Mouse (Mus musculus) intestine, embryonic 14.5 days (tissue): ENCODE measurements around the gene Utf1. TPM values are rescaled to one million over a fixed set of nuclear protein-coding genes. Genes with fewer than 3 reads are reported as not detected.

Experiments used
- ATAC-seq: fragments of 200-750 bp; cut with Nextera tagmentation; replicated peaks from 2 replicates; pipeline ENCODE4 v1.8.0; 2017; ENCODE audit warnings: low read depth, moderate number of reproducible peaks, moderate TSS enrichment, moderate library complexity; ENCODE audit not compliant: low FRiP score, low TSS enrichment
- DNase-seq: peaks from one replicate; pipeline ENCODE4 v3.0.0-alpha.2; 2018; ENCODE audit warnings: low spot score
- H3K27ac ChIP-seq: fragments of 300-500 bp; sonication (generic); 2 replicates; pipeline ENCODE4 v1.5.1; 2014; ENCODE audit warnings: low read depth, mild to moderate bottlenecking, control low read depth
- H3K27me3 ChIP-seq: fragments of 300-500 bp; sonication (generic); replicated peaks from 2 replicates; pipeline ENCODE4 v1.6.1; 2014; ENCODE audit warnings: low read length, control low read depth; ENCODE audit not compliant: control insufficient read depth, insufficient read depth
- H3K36me3 ChIP-seq: fragments of 300-500 bp; sonication (generic); 2 replicates; pipeline ENCODE4 v1.6.1; 2014; ENCODE audit warnings: low read length, control low read depth; ENCODE audit not compliant: control insufficient read depth, insufficient read depth
- H3K4me1 ChIP-seq: fragments of 300-500 bp; sonication (generic); replicated peaks from 2 replicates; pipeline ENCODE4 v1.6.1; 2014; ENCODE audit warnings: low read length, control low read depth, mixed read lengths; ENCODE audit not compliant: control insufficient read depth, insufficient read depth
- H3K4me2 ChIP-seq: fragments of 300-500 bp; sonication (generic); 2 replicates; pipeline ENCODE4 v1.6.1; 2014; ENCODE audit warnings: low read length
- H3K4me3 ChIP-seq: fragments of 300-500 bp; sonication (generic); 2 replicates; pipeline ENCODE4 v1.5.1; 2014; ENCODE audit warnings: low read depth, low read length, control low read depth, mixed read lengths
- H3K9ac ChIP-seq: fragments of 300-500 bp; sonication (generic); 2 replicates; pipeline ENCODE4 v1.6.1; 2014; ENCODE audit warnings: mild to moderate bottlenecking, low read length
- H3K9me3 ChIP-seq: fragments of 300-500 bp; sonication (generic); 2 replicates; pipeline ENCODE4 v1.6.1; 2016; ENCODE audit warnings: low read length, control low read depth; ENCODE audit not compliant: control insufficient read depth
- WGBS: fragments of 180-500 bp; shearing (Covaris S2); extraction: QIAGEN DNeasy Blood & Tissue Kit; methylation state at CpG from one replicate; pipeline ENCODE4 v1.1.7; 2014; 5-methylcytosine and 5-hydroxymethylcytosine counted together
- polyA plus RNA-seq: library from polyadenylated mRNA; unstranded; fragments of >200 nt; fragmentation: Nextera tagmentation; extraction: Ambion mirVana; gene quantifications from 2 replicates; pipeline ENCODE4 v1.2.1, GENCODE M21; 2014

Utf1 gene
- polyA plus RNA-seq, 1 experiment from 2014 or later, result not detected

DNA sequence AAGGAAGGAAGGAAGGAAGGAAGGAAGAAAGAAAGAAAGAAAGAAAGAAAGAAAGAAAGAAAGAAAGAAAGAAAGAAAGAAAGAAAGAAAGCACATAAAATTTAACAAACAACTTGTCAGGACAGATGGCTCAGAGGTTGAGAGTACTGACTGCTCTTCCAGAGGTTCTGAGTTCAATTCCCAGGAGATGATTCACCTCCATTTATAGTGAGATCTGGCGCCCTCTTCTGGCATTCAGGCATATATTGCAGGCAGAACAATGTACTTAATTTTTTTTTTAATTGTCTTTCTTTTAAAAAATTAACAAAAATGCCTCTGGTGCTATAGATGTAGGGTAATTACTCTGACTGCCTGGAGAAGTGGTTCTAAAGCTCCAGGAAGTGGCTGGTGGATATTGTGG, 27.2 kb upstream of the Utf1 start:
- Histone ChIP-seq H3K9ac (no peak overlapping the region), H3K27me3 (peaks cover 12% of the 10 kb centered on the region), H3K27ac (no peak overlapping the region), H3K36me3 (no peaks in the 10 kb centered on the region), H3K9me3 (no peaks in the 10 kb centered on the region), H3K4me1 (peaks cover 9% of the 10 kb centered on the region; the same call in 1 of the 2 replicates), H3K4me2 (no peak overlapping the region), H3K4me3 (no peak overlapping the region)
- DNase-seq, result no peak
- ATAC-seq, result no peak
- 0% methylated on average over 1 of the region's 1 CpGs for WGBS

GRCm38 (mm10) chr7:139918262-139918661, 25.3 kb upstream of the Utf1 start:
- DNase-seq (no peak), ATAC-seq (no peak)
- no peaks in the 10 kb centered on the region for H3K9me3 ChIP-seq
- WGBS, result 63% methylated on average over 4 of the region's 4 CpGs
- no peaks in the 10 kb centered on the region for H3K36me3 ChIP-seq
- H3K9ac ChIP-seq, result no peak overlapping the region
- H3K4me1 ChIP-seq, result peaks cover 9% of the 10 kb centered on the region; the same call in 1 of the 2 replicates
- no peak overlapping the region for H3K4me2 ChIP-seq
- H3K4me3 ChIP-seq, result no peak overlapping the region
- peaks cover 10% of the 10 kb centered on the region for H3K27me3 ChIP-seq
- no peak overlapping the region for H3K27ac ChIP-seq

DNA sequence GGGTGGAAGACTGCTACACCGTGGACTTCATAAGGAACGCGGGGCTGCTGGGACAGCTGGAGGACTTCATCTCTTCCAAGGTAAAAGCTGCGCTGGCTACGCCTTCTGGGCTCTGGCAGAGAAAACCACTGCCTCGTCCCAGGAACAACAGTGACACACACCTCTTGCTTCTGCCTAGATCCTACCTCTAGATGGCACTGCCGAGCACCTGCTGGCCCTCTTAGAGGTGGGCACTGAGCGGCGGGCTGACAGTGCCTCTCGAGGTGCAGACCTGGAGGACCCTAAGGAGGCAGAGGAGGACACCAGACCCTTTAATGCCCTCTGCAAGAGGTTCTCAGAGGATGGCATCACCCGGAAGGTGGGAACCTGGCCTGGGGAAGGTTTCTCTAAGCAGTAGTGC, 12.9 kb upstream of the Utf1 start:
- ATAC-seq (no peak), DNase-seq (peak; percentile 74)
- no peak overlapping the region for H3K4me3 ChIP-seq
- no peaks in the 10 kb centered on the region for H3K4me1 ChIP-seq
- no peak overlapping the region for H3K27ac ChIP-seq
- 19% methylated on average over 11 of the region's 11 CpGs for WGBS
- no peaks in the 10 kb centered on the region for H3K36me3 ChIP-seq
- no peak overlapping the region for H3K4me2 ChIP-seq
- H3K9me3 ChIP-seq, result no peaks in the 10 kb centered on the region
- no peak overlapping the region for H3K9ac ChIP-seq
- no peaks in the 10 kb centered on the region for H3K27me3 ChIP-seq

- H3K27me3 ChIP-seq, result peaks cover 6% of the 10 kb centered on the region; the same call in 1 of the 2 replicates
- DNase-seq, result no peak
- H3K9me3 ChIP-seq, result no peaks in the 10 kb centered on the region
- no peak overlapping the region for H3K27ac ChIP-seq
- H3K4me3 ChIP-seq, result no peak overlapping the region
- no peak overlapping the region for H3K4me2 ChIP-seq
- WGBS, result 81% methylated on average over 10 of the region's 10 CpGs
- H3K36me3 ChIP-seq, result no peaks in the 10 kb centered on the region
- ATAC-seq, result no peak
- H3K4me1 ChIP-seq, result no peaks in the 10 kb centered on the region
- H3K9ac ChIP-seq, result no peak overlapping the region
Measured at GRCm38 (mm10) chr7:139936705-139937104, 6.9 kb upstream of the Utf1 start.

DNA sequence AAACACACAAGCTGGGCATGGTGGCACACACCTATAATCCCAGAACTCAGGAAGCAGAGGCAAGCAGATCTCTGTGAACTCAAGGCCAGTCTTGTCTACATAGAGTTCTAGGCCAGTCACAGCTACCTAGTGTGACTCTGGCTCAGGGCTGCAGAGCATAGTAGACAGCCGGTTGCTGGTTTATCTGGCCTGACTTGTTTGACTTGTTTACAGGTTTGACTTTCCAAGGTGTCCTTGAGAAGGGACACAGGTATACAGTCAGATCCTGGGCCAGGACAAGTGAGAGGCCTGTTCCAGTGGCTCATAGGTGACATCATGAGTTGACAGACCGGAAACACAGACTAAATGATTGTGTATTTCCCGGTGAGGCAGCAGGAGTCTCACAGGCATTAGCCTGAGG, 6.5 kb upstream of the Utf1 start:
- 0 out of 2 replicates have a peak, but pooled peaks have one; percentile 32 for ATAC-seq
- no peak overlapping the region for H3K9ac ChIP-seq
- H3K9me3 ChIP-seq, result no peaks in the 10 kb centered on the region
- H3K36me3 ChIP-seq, result no peaks in the 10 kb centered on the region
- no peak overlapping the region for H3K27ac ChIP-seq
- no peak overlapping the region for H3K4me3 ChIP-seq
- peaks cover 10% of the 10 kb centered on the region for H3K27me3 ChIP-seq
- H3K4me1 ChIP-seq, result no peaks in the 10 kb centered on the region
- DNase-seq, result no peak
- 67% methylated on average over 3 of the region's 3 CpGs for WGBS
- no peak overlapping the region for H3K4me2 ChIP-seq

- Histone ChIP-seq H3K27me3 (peaks cover 17% of the 10 kb centered on the region), H3K4me2 (no peak overlapping the region), H3K4me3 (no peak overlapping the region), H3K9ac (no peak overlapping the region), H3K27ac (no peak overlapping the region), H3K36me3 (no peaks in the 10 kb centered on the region), H3K9me3 (no peaks in the 10 kb centered on the region), H3K4me1 (no peaks in the 10 kb centered on the region)
- DNase-seq (no peak), ATAC-seq (no peak)
- 58% methylated on average over 5 of the region's 5 CpGs for WGBS
Measured at GRCm38 (mm10) chr7:139937810-139938209, 5.8 kb upstream of the Utf1 start.

- no peak for DNase-seq
- no peak for ATAC-seq
Measured at GRCm38 (mm10) chr7:139940476-139941209, 2.9 kb upstream of the Utf1 start.

GRCm38 (mm10) chr7:139944291-139945240, 977 bp downstream of the Utf1 start:
- 3% methylated on average over 68 of the region's 68 CpGs for WGBS
- DNase-seq, result peak; percentile 67
- peak; percentile 54 for ATAC-seq

More at GRCm38 (mm10) chr7:139940476-139941209, 2.9 kb upstream of the Utf1 start:
- Histone ChIP-seq H3K9me3 (no peaks in the 10 kb centered on the region), H3K4me1 (0 out of 2 replicates have a peak, but pooled peaks cover 4% of the 10 kb centered on the region), H3K36me3 (no peaks in the 10 kb centered on the region), H3K27ac (no peak overlapping the region), H3K9ac (no peak overlapping the region), H3K4me3 (no peak overlapping the region), H3K27me3 (peaks cover 45% of the 10 kb centered on the region), H3K4me2 (no peak overlapping the region)
- 63% methylated on average over 16 of the region's 16 CpGs for WGBS

More at GRCm38 (mm10) chr7:139944291-139945240, 977 bp downstream of the Utf1 start:
- H3K27ac ChIP-seq, result no peak overlapping the region
- H3K9ac ChIP-seq, result no peak overlapping the region
- peak overlapping the region; percentile 32 for H3K4me3 ChIP-seq
- 0 out of 2 replicates have a peak, but pooled peaks cover 4% of the 10 kb centered on the region for H3K4me1 ChIP-seq
- peaks cover 65% of the 10 kb centered on the region for H3K27me3 ChIP-seq
- no peaks in the 10 kb centered on the region for H3K9me3 ChIP-seq
- H3K36me3 ChIP-seq, result no peaks in the 10 kb centered on the region
- peak overlapping the region; percentile 51 for H3K4me2 ChIP-seq
